Mouse (Mus musculus) limb, embryonic 13.5 days (tissue): ENCODE data around the gene Enpep. TPM values are rescaled to one million over a fixed set of nuclear protein-coding genes. Genes with fewer than 3 reads are reported as not detected.

Source experiments
- polyA plus RNA-seq: library from polyadenylated mRNA; unstranded; fragments of >200 nt; fragmentation: Nextera tagmentation; extraction: Ambion mirVana; gene quantifications from 2 replicates; pipeline ENCODE4 v1.2.1, GENCODE M21; 2015

Gene Enpep
- polyA plus RNA-seq, 1 experiment from 2014 or later, result 2.7 TPM

Other genes with a start within 250 kb of the Enpep start
- 21.2 and 26.3 TPM in 2 replicates for gene Pitx2, start 132.8 kb downstream of the Enpep start, polyA plus RNA-seq
- gene Elovl6, start 199.6 kb upstream of the Enpep start, polyA plus RNA-seq, result 30.8 and 33.4 TPM in 2 replicates